Mouse (Mus musculus) C2C12 (cell line): Measurements from ENCODE around the gene Rapgef2. TPM values are rescaled to one million over a fixed set of nuclear protein-coding genes. Genes with fewer than 3 reads are reported as not detected.
A peak's percentile ranks its signal among the peaks of the same experiment; 100 is the strongest.

Source experiments
- H3K27me3 ChIP-seq: one replicate; pipeline ENCODE4 v1.6.1; 2011; ENCODE audit not compliant: control insufficient read depth, insufficient read depth, insufficient read length
- H3K36me3 ChIP-seq: one replicate; pipeline ENCODE4 v1.6.1; 2011; ENCODE audit not compliant: control insufficient read depth, insufficient read depth
- H3K4me3 ChIP-seq: one replicate; pipeline ENCODE4 v1.5.1; 2011; ENCODE audit warnings: mild to moderate bottlenecking, control low read depth; ENCODE audit not compliant: poor library complexity, insufficient read depth, severe bottlenecking
- H3K79me2 ChIP-seq: one replicate; pipeline ENCODE4 v1.6.1; 2011; ENCODE audit not compliant: control insufficient read depth, insufficient read depth
- H3K79me3 ChIP-seq: one replicate; pipeline ENCODE4 v1.6.1; 2011; ENCODE audit warnings: low read depth, control low read depth
- H3ac ChIP-seq: one replicate; pipeline ENCODE3; 2011; ENCODE audit warnings: low read depth; ENCODE audit not compliant: control insufficient read depth, insufficient read length
- CEBPB ChIP-seq: IDR thresholded peaks from one replicate; pipeline ENCODE4 v1.6.1; 2011; ENCODE audit warnings: low read depth, mild to moderate bottlenecking, control low read depth, moderate library complexity
- CTCF ChIP-seq: IDR thresholded peaks from one replicate; pipeline ENCODE4 v1.5.1; 2011; ENCODE audit not compliant: control insufficient read depth, insufficient read depth, insufficient read length
- FOSL1 ChIP-seq: IDR thresholded peaks from one replicate; pipeline ENCODE4 v1.8.0; 2011; ENCODE audit warnings: mild to moderate bottlenecking, low read length; ENCODE audit not compliant: poor library complexity, insufficient read depth, severe bottlenecking
- MAX ChIP-seq: IDR thresholded peaks from one replicate; pipeline ENCODE4 v1.6.1; 2011; ENCODE audit warnings: mild to moderate bottlenecking, control low read depth
- MYOD1 ChIP-seq: IDR thresholded peaks from one replicate; pipeline ENCODE4 v1.6.1; 2011; ENCODE audit warnings: low read depth; ENCODE audit not compliant: control insufficient read depth, insufficient read length
- MYOG ChIP-seq: IDR thresholded peaks from one replicate; pipeline ENCODE4 v1.6.1; 2011; ENCODE audit not compliant: control insufficient read depth, insufficient read length; ENCODE audit errors: extremely low read depth
- USF1 ChIP-seq: IDR thresholded peaks from one replicate; pipeline ENCODE4 v1.6.1; 2011; ENCODE audit warnings: low read depth, mild to moderate bottlenecking, control low read depth, moderate library complexity
- polyA plus RNA-seq: library from polyadenylated mRNA; unstranded; fragments of >200 nt; fragmentation: generic; extraction: Trizol; gene quantifications from one replicate; pipeline ENCODE4 v1.2.1, GENCODE M21; 2012; ENCODE audit warnings: missing spikeins

Gene Rapgef2
- polyA plus RNA-seq, 1 experiment = 5.6 TPM

GRCm38 (mm10) chr3:79180086-79180485 is 106.2 kb downstream of the Rapgef2 start:
- peak overlapping the region; percentile 18 for H3K4me3 ChIP-seq
- no peaks in the 10 kb centered on the region for H3K27me3 ChIP-seq
- H3K79me3 ChIP-seq = peaks cover 44% of the 10 kb centered on the region
- peak overlapping the region; percentile 42 for H3ac ChIP-seq
- peaks cover 78% of the 10 kb centered on the region for H3K79me2 ChIP-seq
- H3K36me3 ChIP-seq = no peaks in the 10 kb centered on the region
- TF ChIP-seq MYOD1 = no peak
- no peak for TF ChIP-seq FOSL1
- no peak for TF ChIP-seq MAX
- TF ChIP-seq CEBPB = no peak
- no peak for TF ChIP-seq USF1
- TF ChIP-seq MYOG = no peak
- no peak for TF ChIP-seq CTCF

- H3K27me3 ChIP-seq = no peaks in the 10 kb centered on the region
- peaks cover 42% of the 10 kb centered on the region for H3K79me3 ChIP-seq
- H3ac ChIP-seq = peak overlapping the region; percentile 51
- no peaks in the 10 kb centered on the region for H3K36me3 ChIP-seq
- TF ChIP-seq FOSL1 (no peak), MYOG (no peak), MYOD1 (no peak), CEBPB (no peak)
- peaks cover 76% of the 10 kb centered on the region for H3K79me2 ChIP-seq
- peak overlapping the region; percentile 18 for H3K4me3 ChIP-seq
Observed at GRCm38 (mm10) chr3:79179499-79180053, 106.7 kb downstream of the Rapgef2 start.

- no peak overlapping the region for H3K4me3 ChIP-seq
- H3K79me2 ChIP-seq = peaks cover 75% of the 10 kb centered on the region
- H3K79me3 ChIP-seq = peaks cover 45% of the 10 kb centered on the region
- H3K36me3 ChIP-seq = peaks cover 5% of the 10 kb centered on the region
- H3ac ChIP-seq = no peak overlapping the region
- TF ChIP-seq MAX = no peak
- no peak for TF ChIP-seq CEBPB
- no peak for TF ChIP-seq MYOD1
- no peak for TF ChIP-seq CTCF
- no peak for TF ChIP-seq USF1
- no peak for TF ChIP-seq FOSL1
- no peak for TF ChIP-seq MYOG
- no peaks in the 10 kb centered on the region for H3K27me3 ChIP-seq
Observed at GRCm38 (mm10) chr3:79178708-79179107, 107.6 kb downstream of the Rapgef2 start.

- TF ChIP-seq FOSL1 = no peak
- no peak for TF ChIP-seq MYOG
- no peak for TF ChIP-seq CTCF
- TF ChIP-seq CEBPB = no peak
- TF ChIP-seq MAX = no peak
- peaks cover 9% of the 10 kb centered on the region for H3K36me3 ChIP-seq
Observed at GRCm38 (mm10) chr3:79178070-79178469, 108.2 kb downstream of the Rapgef2 start.

GRCm38 (mm10) chr3:79177136-79177870 is 109.0 kb downstream of the Rapgef2 start:
- Histone ChIP-seq H3K36me3 (peaks cover 16% of the 10 kb centered on the region), H3K79me2 (peaks cover 71% of the 10 kb centered on the region), H3K79me3 (peaks cover 44% of the 10 kb centered on the region), H3K27me3 (no peaks in the 10 kb centered on the region), H3ac (no peak overlapping the region), H3K4me3 (no peak overlapping the region)
- TF ChIP-seq MAX (no peak), CEBPB (no peak), CTCF (no peak), USF1 (no peak), MYOG (no peak), MYOD1 (no peak), FOSL1 (no peak)

More at GRCm38 (mm10) chr3:79178070-79178469, 108.2 kb downstream of the Rapgef2 start:
- no peak overlapping the region for H3K4me3 ChIP-seq
- H3K79me2 ChIP-seq = peaks cover 75% of the 10 kb centered on the region
- no peaks in the 10 kb centered on the region for H3K27me3 ChIP-seq
- peaks cover 44% of the 10 kb centered on the region for H3K79me3 ChIP-seq
- no peak overlapping the region for H3ac ChIP-seq
